Mouse (Mus musculus): ENCODE results near the gene Cfap206. TPM values are rescaled to one million over a fixed set of nuclear protein-coding genes. Genes with fewer than 3 reads are reported as not detected.

The Cfap206 gene
- polyA plus RNA-seq, 1 experiment from 2014 or later = 0.46 TPM

DNA sequence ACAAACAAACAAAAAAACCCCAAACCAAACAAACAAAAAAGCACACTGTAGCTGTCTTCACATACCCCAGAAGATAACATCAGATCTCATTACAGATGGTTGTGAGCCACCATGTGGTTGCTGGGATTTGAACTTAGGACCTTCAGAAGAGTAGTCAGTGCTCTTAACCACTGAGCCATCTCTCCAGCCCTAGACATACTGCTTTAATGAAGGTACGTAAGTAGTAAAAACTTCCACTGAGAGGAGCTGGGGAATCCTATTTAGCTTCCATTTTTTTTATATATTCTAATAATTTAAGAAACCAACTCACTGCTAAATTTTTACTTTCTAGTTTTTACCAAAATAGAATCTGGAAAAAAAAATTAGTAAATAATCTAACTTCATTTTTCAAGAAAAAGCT is 14.9 kb downstream of the Cfap206 start:
- Histone ChIP-seq H3K36me3 (no peaks in the 10 kb centered on the region), H3K4me3 (no peak overlapping the region), H3K4me1 (no peaks in the 10 kb centered on the region), H3K27me3 (ENCODE audit: low read depth, poor library complexity, severe bottlenecking) (no peaks in the 10 kb centered on the region), H3K9me3 (replicated peaks) (peaks cover 15% of the 10 kb centered on the region), H3K27ac (replicated peaks) (no peak overlapping the region)
- 91% methylated on average over 1 of the region's 1 CpGs for WGBS
- no peak for DNase-seq (ENCODE audit: low spot score)

DNA sequence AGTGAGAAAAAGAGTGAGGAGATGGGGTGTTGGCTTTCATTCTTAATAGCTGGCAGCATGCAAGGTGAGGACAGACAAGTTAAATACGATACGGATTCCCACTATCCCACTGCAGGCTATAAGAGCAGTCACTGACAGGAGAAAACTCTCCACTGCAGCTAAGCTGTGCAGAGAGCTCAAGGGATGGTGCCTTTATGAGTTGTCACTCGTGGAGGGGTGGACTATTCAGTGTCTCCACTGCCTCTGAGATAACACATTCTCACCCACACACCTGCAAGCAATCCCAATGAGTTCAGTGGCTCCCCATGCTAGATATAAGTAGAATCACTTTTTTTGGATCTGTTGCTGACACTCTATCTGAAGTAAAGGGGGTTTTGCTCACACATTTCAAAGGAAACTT is 21.9 kb downstream of the Cfap206 start:
- DNase-seq (ENCODE audit: low spot score) = no peak
- H3K27me3 ChIP-seq (ENCODE audit: low read depth, poor library complexity, severe bottlenecking) = no peaks in the 10 kb centered on the region
- H3K36me3 ChIP-seq = no peaks in the 10 kb centered on the region
- no peaks in the 10 kb centered on the region for H3K4me1 ChIP-seq
- H3K27ac ChIP-seq (replicated peaks) = no peak overlapping the region
- H3K4me3 ChIP-seq = no peak overlapping the region
- H3K9me3 ChIP-seq (replicated peaks) = peaks cover 5% of the 10 kb centered on the region; the same call in 1 of the 2 replicates
- WGBS = 88% methylated on average over 3 of the region's 3 CpGs

DNA sequence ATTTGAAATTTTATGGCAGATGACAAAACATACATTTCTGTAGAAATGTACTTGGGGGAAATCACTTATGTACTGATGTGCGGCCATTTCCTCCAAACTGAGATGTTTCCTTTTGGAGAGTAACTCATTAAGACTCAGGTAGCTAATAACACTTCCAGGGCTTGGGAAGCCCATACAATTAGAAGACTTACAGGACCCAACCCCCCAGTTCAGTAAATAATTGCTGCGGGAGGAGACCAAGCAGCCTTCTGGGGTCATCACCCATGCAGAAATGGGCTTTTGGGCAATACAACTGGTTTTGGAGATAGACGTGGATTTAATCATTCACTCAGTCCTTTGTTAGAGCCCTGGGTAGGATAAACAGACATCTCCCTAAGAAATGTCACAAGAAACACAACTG is 22.8 kb downstream of the Cfap206 start:
- 88% methylated on average over 3 of the region's 3 CpGs for WGBS
- no peaks in the 10 kb centered on the region for H3K4me1 ChIP-seq
- no peak overlapping the region for H3K27ac ChIP-seq (replicated peaks)
- no peak overlapping the region for H3K4me3 ChIP-seq
- H3K36me3 ChIP-seq = no peaks in the 10 kb centered on the region
- DNase-seq (ENCODE audit: low spot score) = no peak
- peaks cover 5% of the 10 kb centered on the region; the same call in 1 of the 2 replicates for H3K9me3 ChIP-seq (replicated peaks)
- H3K27me3 ChIP-seq (ENCODE audit: low read depth, poor library complexity, severe bottlenecking) = no peaks in the 10 kb centered on the region

DNA sequence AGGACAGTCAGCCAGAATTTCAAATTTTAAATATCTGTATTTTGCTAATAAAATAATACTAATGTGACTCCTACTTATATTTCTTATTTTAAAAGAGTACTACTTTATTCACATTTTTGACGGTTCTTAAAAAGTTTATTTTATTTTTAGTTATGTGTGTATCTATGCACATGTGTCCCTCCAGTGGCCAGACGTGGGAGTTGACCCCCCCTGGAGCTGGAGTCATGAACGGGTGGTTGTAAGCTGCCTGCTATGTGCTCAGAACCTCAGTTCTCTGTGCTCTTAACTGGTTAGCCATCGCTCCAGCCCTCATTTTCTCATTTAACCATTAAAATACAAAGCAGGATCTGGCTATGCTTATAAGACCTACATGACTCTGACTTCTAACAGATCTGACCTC is 27.0 kb downstream of the Cfap206 start:
- WGBS = 78% methylated on average over 4 of the region's 4 CpGs
- H3K36me3 ChIP-seq = no peaks in the 10 kb centered on the region
- H3K4me1 ChIP-seq = no peaks in the 10 kb centered on the region
- DNase-seq (ENCODE audit: low spot score) = no peak
- H3K9me3 ChIP-seq (replicated peaks) = no peaks in the 10 kb centered on the region
- H3K27ac ChIP-seq (replicated peaks) = no peak overlapping the region
- H3K4me3 ChIP-seq = no peak overlapping the region
- H3K27me3 ChIP-seq (ENCODE audit: low read depth, poor library complexity, severe bottlenecking) = no peaks in the 10 kb centered on the region

DNA sequence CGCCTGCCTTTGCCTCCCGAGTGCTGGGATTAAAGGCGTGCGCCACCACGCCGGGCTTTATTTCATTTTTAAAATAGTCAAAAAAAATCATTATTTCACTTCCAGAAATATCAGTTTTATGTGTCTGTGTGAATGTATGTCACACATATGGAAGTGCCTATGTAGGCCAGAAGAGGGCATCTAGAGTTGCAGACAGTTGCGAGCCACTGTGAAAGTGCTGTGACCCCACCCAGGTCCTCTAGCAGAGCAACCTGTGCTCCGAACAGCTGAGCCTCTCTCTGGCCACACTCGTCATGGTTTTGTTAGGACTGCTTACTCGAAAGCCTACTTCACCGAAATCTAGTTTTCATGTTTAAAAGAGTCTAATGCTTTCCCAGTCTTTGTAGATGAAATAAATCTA is 27.8 kb downstream of the Cfap206 start:
- H3K27ac ChIP-seq (replicated peaks) = no peak overlapping the region
- H3K4me3 ChIP-seq = no peak overlapping the region
- WGBS = 97% methylated on average over 11 of the region's 11 CpGs
- H3K36me3 ChIP-seq = no peaks in the 10 kb centered on the region
- no peaks in the 10 kb centered on the region for H3K4me1 ChIP-seq
- H3K27me3 ChIP-seq (ENCODE audit: low read depth, poor library complexity, severe bottlenecking) = no peaks in the 10 kb centered on the region
- H3K9me3 ChIP-seq (replicated peaks) = no peaks in the 10 kb centered on the region
- no peak for DNase-seq (ENCODE audit: low spot score)

DNA sequence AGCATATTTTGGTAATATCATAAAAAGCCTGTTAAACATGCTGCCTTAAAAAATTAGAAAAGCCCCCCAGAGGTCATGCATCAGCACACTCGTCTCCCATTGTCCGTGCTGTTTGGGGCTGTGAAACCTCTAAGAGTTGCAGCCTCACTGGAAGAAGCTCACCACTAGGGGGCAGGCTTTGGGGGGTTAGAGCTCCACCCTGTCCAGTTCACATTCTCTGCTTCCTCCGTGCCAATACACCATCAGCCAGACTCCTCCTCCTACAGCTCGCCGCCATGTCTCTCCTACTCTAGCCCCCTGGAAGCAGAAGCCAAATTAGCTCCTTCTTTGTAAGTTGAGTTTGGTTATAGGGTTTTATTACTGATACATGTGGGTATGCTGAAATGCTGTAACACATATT is 28.5 kb downstream of the Cfap206 start:
- WGBS = 50% methylated on average over 5 of the region's 5 CpGs
- Histone ChIP-seq H3K4me1 (no peaks in the 10 kb centered on the region), H3K27me3 (ENCODE audit: low read depth, poor library complexity, severe bottlenecking) (no peaks in the 10 kb centered on the region), H3K9me3 (replicated peaks) (no peaks in the 10 kb centered on the region), H3K4me3 (no peak overlapping the region), H3K27ac (replicated peaks) (no peak overlapping the region), H3K36me3 (no peaks in the 10 kb centered on the region)
- DNase-seq (ENCODE audit: low spot score) = peak; percentile 75

DNA sequence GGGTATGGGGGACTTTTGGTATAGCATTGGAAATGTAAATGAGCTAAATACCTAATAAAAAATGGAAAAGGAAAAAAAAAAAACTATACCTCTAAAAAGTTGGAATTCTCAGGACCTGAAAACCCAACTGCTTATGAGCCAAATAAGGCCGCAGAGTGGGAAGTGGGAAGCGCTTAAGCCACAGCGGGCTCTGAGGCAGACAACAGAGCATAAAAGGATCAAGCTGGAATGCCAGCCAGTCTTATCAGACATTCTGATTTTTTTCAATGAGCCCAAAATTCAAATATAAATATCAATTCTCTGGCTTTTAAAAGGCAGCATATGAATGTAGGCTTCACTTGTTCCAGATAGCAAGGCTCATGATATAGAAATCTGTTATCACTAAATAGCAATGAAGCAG is 42.0 kb downstream of the Cfap206 start:
- no peak for DNase-seq (ENCODE audit: low spot score)
- peaks cover 10% of the 10 kb centered on the region for H3K4me1 ChIP-seq
- WGBS = 83% methylated on average over 3 of the region's 3 CpGs
- peak overlapping the region; percentile 63 for H3K27ac ChIP-seq (replicated peaks)
- no peaks in the 10 kb centered on the region for H3K9me3 ChIP-seq (replicated peaks)
- peaks cover 3% of the 10 kb centered on the region for H3K36me3 ChIP-seq
- H3K27me3 ChIP-seq (ENCODE audit: low read depth, poor library complexity, severe bottlenecking) = no peaks in the 10 kb centered on the region
- H3K4me3 ChIP-seq = peak overlapping the region; percentile 92; the same call in 1 of the 2 replicates

DNA sequence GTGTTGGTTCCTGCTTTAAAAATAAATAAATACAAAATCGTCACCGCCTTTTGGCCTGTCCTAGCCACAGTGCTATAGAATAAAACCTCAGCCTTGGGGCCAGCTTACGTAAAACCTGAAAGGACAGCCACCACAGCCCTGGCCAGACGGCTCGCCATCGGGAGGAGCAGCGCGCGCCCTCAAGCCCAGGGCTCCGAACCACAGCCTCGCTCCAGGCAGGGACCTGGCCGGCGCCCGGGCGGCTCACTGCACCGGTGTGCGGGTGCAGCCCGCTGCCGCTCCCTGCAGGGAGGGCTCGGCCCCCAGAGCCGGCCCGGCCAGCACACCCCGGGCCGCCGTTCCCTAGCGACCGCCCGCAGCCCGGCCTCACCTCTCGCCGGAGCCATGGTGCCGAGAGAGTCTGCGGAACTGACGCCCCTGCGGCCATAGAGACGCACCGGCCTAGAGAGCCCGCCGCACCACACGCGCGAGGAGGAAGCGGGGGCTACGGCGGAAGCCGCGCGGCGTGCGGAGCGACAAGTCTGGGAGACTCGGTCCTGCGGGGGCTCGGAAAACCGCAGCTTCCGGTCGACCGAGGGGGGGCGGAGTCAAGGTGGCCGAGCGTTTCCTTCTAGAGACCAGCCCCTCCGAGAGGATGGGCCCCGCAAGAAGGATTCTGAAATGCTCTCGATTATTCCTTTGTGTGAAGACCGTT is 43.0 kb downstream of the Cfap206 start, which contains the start of gene Slc35a1:
Gene Slc35a1 (minus strand): TSS at position 565 of the 694 bp plus-strand sequence.
- peak; percentile 93 for DNase-seq (ENCODE audit: low spot score)
- WGBS = under 1% methylated on average over 65 of the region's 65 CpGs
- Histone ChIP-seq H3K9me3 (replicated peaks) (no peaks in the 10 kb centered on the region), H3K27ac (replicated peaks) (peak within 1 kb of the TSS; percentile 98), H3K4me1 (peaks cover 10% of the 10 kb centered on the region), H3K36me3 (peaks cover 13% of the 10 kb centered on the region), H3K27me3 (ENCODE audit: low read depth, poor library complexity, severe bottlenecking) (no peaks in the 10 kb centered on the region), H3K4me3 (peak within 1 kb of the TSS; percentile 92)

DNA sequence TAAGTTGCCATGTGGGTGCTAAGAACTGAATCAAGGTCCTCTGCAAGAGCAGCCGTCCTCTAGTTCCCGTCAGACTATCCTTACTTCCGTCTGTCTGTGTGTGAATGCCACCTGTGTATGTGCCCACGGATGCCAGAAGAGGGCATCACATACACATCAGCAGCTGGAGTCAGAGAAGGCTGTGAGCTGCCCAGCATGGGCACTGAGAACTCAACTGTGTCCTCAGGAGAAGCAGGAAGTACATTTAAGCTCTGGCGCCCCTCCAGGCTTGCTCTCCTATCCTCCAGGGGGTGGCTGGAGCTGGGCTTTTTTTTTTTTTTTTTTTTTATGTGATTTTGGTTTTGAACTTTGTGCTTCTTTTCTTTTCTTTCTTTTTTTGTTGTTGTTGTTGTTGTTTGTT is 49.5 kb downstream of the Cfap206 start:
- Histone ChIP-seq H3K4me1 (no peaks in the 10 kb centered on the region), H3K27ac (replicated peaks) (no peak overlapping the region), H3K9me3 (replicated peaks) (no peaks in the 10 kb centered on the region), H3K36me3 (peaks cover 55% of the 10 kb centered on the region), H3K27me3 (ENCODE audit: low read depth, poor library complexity, severe bottlenecking) (no peaks in the 10 kb centered on the region), H3K4me3 (no peak overlapping the region)
- 89% methylated on average over 5 of the region's 5 CpGs for WGBS
- no peak for DNase-seq (ENCODE audit: low spot score)

DNA sequence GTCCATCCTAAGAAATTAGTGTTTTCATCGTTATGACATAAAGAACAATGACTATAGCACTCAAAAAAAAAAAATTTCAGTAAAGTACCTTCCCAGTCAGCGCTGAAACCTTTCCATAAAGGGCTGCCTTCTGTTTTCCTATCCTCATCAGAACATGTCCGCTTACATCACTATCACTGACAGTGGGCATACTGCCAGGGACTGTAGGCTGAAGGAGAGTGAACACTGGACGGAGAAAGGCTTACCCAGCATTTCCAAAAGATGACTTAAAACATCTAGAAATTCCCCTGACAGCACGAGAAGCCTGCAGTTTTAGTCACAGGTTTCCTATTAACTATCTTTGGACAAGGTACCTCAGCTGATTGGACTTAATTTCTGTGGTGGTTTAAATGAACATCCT is 56.3 kb downstream of the Cfap206 start:
- DNase-seq (ENCODE audit: low spot score) = no peak
- H3K9me3 ChIP-seq (replicated peaks) = no peaks in the 10 kb centered on the region
- WGBS = 95% methylated on average over 5 of the region's 5 CpGs
- H3K27ac ChIP-seq (replicated peaks) = no peak overlapping the region
- H3K4me3 ChIP-seq = no peak overlapping the region
- no peaks in the 10 kb centered on the region for H3K4me1 ChIP-seq
- H3K36me3 ChIP-seq = peaks cover 54% of the 10 kb centered on the region
- no peaks in the 10 kb centered on the region for H3K27me3 ChIP-seq (ENCODE audit: low read depth, poor library complexity, severe bottlenecking)

DNA sequence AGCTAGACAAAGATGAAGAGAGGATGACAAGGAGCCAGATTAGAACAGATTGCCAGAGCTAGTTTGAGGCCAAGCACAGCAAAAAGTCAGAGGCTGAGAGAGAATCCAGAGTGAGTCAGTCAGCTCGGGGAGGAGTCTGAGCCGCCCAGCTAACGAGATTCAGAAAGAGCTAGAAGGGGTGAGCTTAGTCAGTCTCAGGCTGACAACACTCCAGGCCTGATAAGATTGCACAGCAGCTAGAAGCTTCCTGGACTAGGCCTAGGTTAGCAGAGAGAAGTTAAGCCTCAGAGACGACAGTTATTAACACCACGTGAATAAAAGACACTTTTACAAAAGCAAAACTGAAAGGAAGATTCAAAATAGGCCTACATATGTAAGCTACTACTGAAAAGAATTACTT is 62.1 kb downstream of the Cfap206 start:
- Histone ChIP-seq H3K4me3 (no peak overlapping the region), H3K9me3 (replicated peaks) (no peaks in the 10 kb centered on the region), H3K4me1 (no peaks in the 10 kb centered on the region), H3K27me3 (ENCODE audit: low read depth, poor library complexity, severe bottlenecking) (no peaks in the 10 kb centered on the region), H3K27ac (replicated peaks) (no peak overlapping the region), H3K36me3 (peaks cover 77% of the 10 kb centered on the region)
- no peak for DNase-seq (ENCODE audit: low spot score)
- WGBS = 88% methylated on average over 5 of the region's 5 CpGs

DNA sequence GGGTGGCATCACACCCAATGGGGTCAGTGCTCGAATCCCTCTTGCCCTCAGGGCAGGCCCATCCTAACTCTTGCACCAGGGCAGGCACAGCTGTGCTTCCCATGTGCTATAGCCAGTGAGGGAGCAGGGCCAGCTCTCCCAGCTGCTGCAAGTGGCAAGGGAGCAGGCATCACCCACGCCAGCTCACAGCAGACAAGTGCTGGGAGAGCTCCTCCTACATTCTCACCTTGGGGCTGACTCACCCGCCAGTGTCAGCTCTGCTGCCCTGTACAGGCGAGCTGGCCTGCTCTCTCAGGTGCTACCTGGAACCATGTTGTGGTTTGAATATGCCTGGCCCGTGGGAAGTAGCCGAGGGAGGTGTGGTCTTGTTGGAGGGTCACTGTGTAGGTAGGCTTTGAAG is 68.1 kb downstream of the Cfap206 start:
- H3K27ac ChIP-seq (replicated peaks) = no peak overlapping the region
- WGBS = 92% methylated on average over 6 of the region's 6 CpGs
- H3K4me1 ChIP-seq = no peaks in the 10 kb centered on the region
- no peak overlapping the region for H3K4me3 ChIP-seq
- no peaks in the 10 kb centered on the region for H3K9me3 ChIP-seq (replicated peaks)
- H3K27me3 ChIP-seq (ENCODE audit: low read depth, poor library complexity, severe bottlenecking) = no peaks in the 10 kb centered on the region
- peaks cover 97% of the 10 kb centered on the region for H3K36me3 ChIP-seq
- no peak for DNase-seq (ENCODE audit: low spot score)

DNA sequence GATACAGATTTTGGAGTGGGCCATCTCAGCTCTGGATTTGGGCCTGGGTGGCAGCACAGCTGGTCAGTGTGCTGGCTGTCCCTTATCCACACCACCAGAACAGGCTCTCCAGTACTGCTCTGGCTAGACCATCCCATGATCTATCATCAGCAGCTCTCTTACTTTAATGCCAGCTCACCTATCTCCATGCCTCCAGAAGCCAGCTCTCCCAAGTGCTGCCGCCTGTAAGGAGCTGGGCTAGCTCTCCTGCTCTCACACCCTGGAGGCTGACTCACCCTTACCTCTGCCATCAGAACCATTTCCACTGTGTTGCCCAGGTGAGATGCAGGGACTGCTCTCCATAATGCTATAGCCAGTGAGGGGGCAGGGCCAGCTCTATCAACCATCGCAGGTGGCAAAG is 68.5 kb downstream of the Cfap206 start:
- Histone ChIP-seq H3K27ac (replicated peaks) (no peak overlapping the region), H3K27me3 (ENCODE audit: low read depth, poor library complexity, severe bottlenecking) (no peaks in the 10 kb centered on the region), H3K9me3 (replicated peaks) (no peaks in the 10 kb centered on the region), H3K4me3 (no peak overlapping the region), H3K4me1 (no peaks in the 10 kb centered on the region), H3K36me3 (peaks cover 97% of the 10 kb centered on the region)
- no peak for DNase-seq (ENCODE audit: low spot score)
- 86% methylated on average over 2 of the region's 2 CpGs for WGBS
